Mouse (Mus musculus) forelimb bud, embryonic 11.5 days (tissue): ENCODE measurements around the gene Hist1h3f.
A peak's percentile ranks its signal among the peaks of the same experiment; 100 is the strongest.
"Not testable (repeated sequence)": the region's sequence is repeated elsewhere in the genome, so short reads cannot be mapped to it uniquely, and the experiment has no call there.

Experiments
- DNase-seq: peaks from one replicate; pipeline ENCODE4 v3.0.0-alpha.2; 2012; ENCODE audit warnings: low read depth, low spot score

Hist1h3f gene

GRCm38 (mm10) chr13:23537006-23537710 is 6.7 kb upstream of the Hist1h3f start:
- no peak for DNase-seq

GRCm38 (mm10) chr13:23538249-23538648 is 5.6 kb upstream of the Hist1h3f start:
- DNase-seq: no peak

- not testable (repeated sequence) for DNase-seq
Measured at GRCm38 (mm10) chr13:23539821-23540220, 4.0 kb upstream of the Hist1h3f start.

GRCm38 (mm10) chr13:23541497-23541896 is 2.4 kb upstream of the Hist1h3f start:
- no peak for DNase-seq

- DNase-seq: not testable (repeated sequence)
Measured at GRCm38 (mm10) chr13:23542225-23542980, 1.4 kb upstream of the Hist1h3f start.

- peak; percentile 95 for DNase-seq
Measured at GRCm38 (mm10) chr13:23542999-23543607, 749 bp upstream of the Hist1h3f start, which contains the start of gene Hist1h2bh. Hist1h2bh (minus strand) TSS chr13:23543392.

GRCm38 (mm10) chr13:23544787-23545120 is 902 bp downstream of the Hist1h3f start:
- not testable (repeated sequence) for DNase-seq

- DNase-seq: no peak
Measured at GRCm38 (mm10) chr13:23546694-23547093, 2.8 kb downstream of the Hist1h3f start.

- DNase-seq: no peak
Measured at GRCm38 (mm10) chr13:23550761-23551145, 6.9 kb downstream of the Hist1h3f start.

GRCm38 (mm10) chr13:23551146-23551834 is 7.4 kb downstream of the Hist1h3f start, which contains the start of gene Hist1h4f:
Hist1h4f (minus strand) TSS chr13:23551648.
- DNase-seq: peak; percentile 97

GRCm38 (mm10) chr13:23551931-23552914 is 8.4 kb downstream of the Hist1h3f start:
- DNase-seq: no peak

GRCm38 (mm10) chr13:23552962-23553361 is 9.1 kb downstream of the Hist1h3f start, which contains the start of gene Hist1h1d:
Hist1h1d (plus strand) TSS chr13:23553262.
- no peak for DNase-seq

GRCm38 (mm10) chr13:23554393-23554792 is 10.5 kb downstream of the Hist1h3f start:
- no peak for DNase-seq

- peak; percentile 93 for DNase-seq
Measured at GRCm38 (mm10) chr13:23554925-23555838, 11.3 kb downstream of the Hist1h3f start.

- DNase-seq: peak; percentile 93
Measured at GRCm38 (mm10) chr13:23555839-23556416, 12.1 kb downstream of the Hist1h3f start.

GRCm38 (mm10) chr13:23556906-23557305 is 13.1 kb downstream of the Hist1h3f start:
- no peak for DNase-seq

GRCm38 (mm10) chr13:23560699-23561098 is 16.8 kb downstream of the Hist1h3f start:
- not testable (repeated sequence) for DNase-seq

- DNase-seq: not testable (repeated sequence)
Measured at GRCm38 (mm10) chr13:23561531-23561882, 17.7 kb downstream of the Hist1h3f start.
